33 mouse cellular contexts compared by ENCODE assay signal in genomic region chr2:147069077-147069476, GRCm38 (mm10). TPM values are rescaled to one million over a fixed set of nuclear protein-coding genes. Genes with fewer than 3 reads are reported as not detected.
DNase-seq lines count a peak whose midpoint lies in the region; ATAC-seq and TF ChIP-seq lines count a peak whose summit lies in the region.
"Had no signal": no experiment of that assay in that cellular context is flagged by ENCODE, and none has a peak within 500 bp of the region (broad histone marks: within the 10 kb centered on the region; RNA-seq: fewer than 3 reads in every experiment).

No protein-coding gene starts in this region.

- peak; percentile 12 for DNase-seq in embryo, embryonic 10 days (ENCODE audit: low spot score)
- no peak for DNase-seq in embryo, embryonic 11 days
- DNase-seq in hindbrain, embryonic 10.5 days (ENCODE audit: low spot score), result no peak
- peak; percentile 58 for DNase-seq in A20 (ENCODE audit: low read depth, low spot score)
- DNase-seq in spleen, postnatal 14 days (ENCODE audit: low spot score in 2 of 2), result no peak
- no peak for DNase-seq in layer of hippocampus, adult 2 months (ENCODE audit: low spot score in 2 of 2)
- DNase-seq: adrenal gland, postnatal 36 days; cerebellum, adult 11 months; cerebellum, adult 9-11 months; kidney, adult 8-10 months; kidney, postnatal 10 days; liver; lung, postnatal 36 days; spleen, adult 18-20 months; thymus, postnatal 14 days had no signal

- no peak overlapping the region for H3K4me3 ChIP-seq in hindbrain, embryonic 13.5 days
- no peak overlapping the region for H3K4me3 ChIP-seq in hindbrain, embryonic 10.5 days
- no peak overlapping the region for H3K4me3 ChIP-seq in forebrain, embryonic 15.5 days
- no peak overlapping the region for H3K4me3 ChIP-seq in layer of hippocampus, adult 2 months
- H3K4me3 ChIP-seq: heart, embryonic 10.5 days; limb, embryonic 10.5 days; liver, embryonic 15.5 days; lung, embryonic 15.5 days; megakaryocyte, embryonic 14.5 days had no signal

- no peaks in the 10 kb centered on the region for H3K9me3 ChIP-seq in hindbrain, embryonic 13.5 days
- no peaks in the 10 kb centered on the region for H3K9me3 ChIP-seq in hindbrain, embryonic 10.5 days
- no peaks in the 10 kb centered on the region for H3K9me3 ChIP-seq in forebrain, embryonic 15.5 days
- H3K9me3 ChIP-seq: heart, embryonic 10.5 days; limb, embryonic 10.5 days; liver, embryonic 15.5 days; lung, embryonic 15.5 days; megakaryocyte, embryonic 14.5 days had no signal

- no peaks in the 10 kb centered on the region for H3K27me3 ChIP-seq in hindbrain, embryonic 13.5 days
- no peaks in the 10 kb centered on the region for H3K27me3 ChIP-seq in hindbrain, embryonic 10.5 days (ENCODE audit: insufficient read depth, poor library complexity, severe bottlenecking)
- H3K27me3 ChIP-seq in forebrain, embryonic 15.5 days, result no peaks in the 10 kb centered on the region
- H3K27me3 ChIP-seq: liver, embryonic 15.5 days; lung, embryonic 15.5 days; megakaryocyte, embryonic 14.5 days had no signal

- H3K4me2 ChIP-seq in hindbrain, embryonic 13.5 days, result no peak overlapping the region
- H3K4me2 ChIP-seq in forebrain, embryonic 15.5 days (replicated peaks), result no peak overlapping the region
- H3K4me2 ChIP-seq: liver, embryonic 15.5 days; lung, embryonic 15.5 days had no signal

- H3K36me3 ChIP-seq in hindbrain, embryonic 13.5 days, result peaks cover 25% of the 10 kb centered on the region
- H3K36me3 ChIP-seq in hindbrain, embryonic 10.5 days, result peaks cover 45% of the 10 kb centered on the region
- H3K36me3 ChIP-seq in forebrain, embryonic 15.5 days, result peaks cover 29% of the 10 kb centered on the region

- H3K27ac ChIP-seq in hindbrain, embryonic 13.5 days, result no peak overlapping the region
- no peak overlapping the region for H3K27ac ChIP-seq in hindbrain, embryonic 10.5 days
- H3K27ac ChIP-seq in forebrain, embryonic 15.5 days (replicated peaks), result no peak overlapping the region
- no peak overlapping the region for H3K27ac ChIP-seq in layer of hippocampus, adult 2 months
- H3K27ac ChIP-seq: heart, embryonic 10.5 days; limb, embryonic 10.5 days; liver, embryonic 15.5 days; lung, embryonic 15.5 days had no signal

- 0 out of 2 replicates have a peak, but pooled peaks cover 3% of the 10 kb centered on the region for H3K4me1 ChIP-seq in hindbrain, embryonic 13.5 days (replicated peaks)
- peaks cover 6% of the 10 kb centered on the region; the same call in 1 of the 2 replicates for H3K4me1 ChIP-seq in hindbrain, embryonic 10.5 days (replicated peaks)
- H3K4me1 ChIP-seq in forebrain, embryonic 15.5 days, result peaks cover 10% of the 10 kb centered on the region; the same call in 1 of the 2 replicates
- H3K4me1 ChIP-seq: heart, embryonic 10.5 days; limb, embryonic 10.5 days; lung, embryonic 15.5 days had no signal

- ATAC-seq in hindbrain, embryonic 13.5 days (ENCODE audit: low FRiP score), result 0 out of 2 replicates have a peak, but pooled peaks have one; percentile 49
- ATAC-seq in forebrain, embryonic 15.5 days (replicated peaks), result peak; percentile 51; the same call in 1 of the 2 replicates

- 18% methylated on average over 1 of the region's 1 CpGs for WGBS in hindbrain, embryonic 13.5 days
- 45% methylated on average over 1 of the region's 1 CpGs for WGBS in hindbrain, embryonic 10.5 days
- WGBS in forebrain, embryonic 15.5 days, result 8% methylated on average over 1 of the region's 1 CpGs

- H3K9ac ChIP-seq in hindbrain, embryonic 13.5 days, result no peak overlapping the region
- H3K9ac ChIP-seq in forebrain, embryonic 15.5 days (replicated peaks), result no peak overlapping the region
- H3K9ac ChIP-seq: liver, embryonic 15.5 days; lung, embryonic 15.5 days had no signal

- no peak for TF ChIP-seq CTCF in layer of hippocampus, adult 2 months (conservative IDR thresholded peaks at IDR 0.05)

RNA-seq across cellular contexts. Expression of gene Nkx2-4, which starts 16.2 kb away (rescaled TPM):
- polyA plus RNA-seq in hindbrain, embryonic 13.5 days (2015; fragmentation: Nextera tagmentation; extraction: Ambion mirVana), result not detected in 2 replicates
- polyA plus RNA-seq in hindbrain, embryonic 10.5 days (2016; fragmentation: Nextera tagmentation; extraction: Ambion mirVana), result 0.17 TPM in 1 of 2 replicates, not detected in the other
- polyA plus RNA-seq in forebrain, embryonic 15.5 days (2015; fragmentation: Nextera tagmentation; extraction: Ambion mirVana), result 0.31 and 0.76 TPM in 2 replicates
- not detected for total RNA-seq in layer of hippocampus, adult 2 months (2021)
- total RNA-seq: adrenal gland, adult 18-20 months; adrenal gland, postnatal 36 days; common myeloid progenitor, adult 5-6 weeks; gastrocnemius, adult 18-20 months; hematopoietic stem cell, adult 5-6 weeks; layer of hippocampus, postnatal 14 days; monocyte, adult 5-6 weeks had no signal
- polyA plus RNA-seq: gonadal fat pad, adult 2 months; heart, embryonic 10.5 days; heart, postnatal 0 days; intestine, embryonic 14.5 days; limb, embryonic 10.5 days; liver, embryonic 15.5 days; lung, embryonic 15.5 days; neural tube, embryonic 14.5 days; stomach, embryonic 14.5 days had no signal

RNA-seq across cellular contexts. Expression of gene Xrn2, which starts 56.3 kb away (rescaled TPM):
- polyA plus RNA-seq in hindbrain, embryonic 13.5 days (2015; fragmentation: Nextera tagmentation; extraction: Ambion mirVana), result 75.6 and 77.8 TPM in 2 replicates
- 65.7 and 81.2 TPM in 2 replicates for polyA plus RNA-seq in hindbrain, embryonic 10.5 days (2016; fragmentation: Nextera tagmentation; extraction: Ambion mirVana)
- 88.8 and 92.1 TPM in 2 replicates for polyA plus RNA-seq in forebrain, embryonic 15.5 days (2015; fragmentation: Nextera tagmentation; extraction: Ambion mirVana)
- total RNA-seq in layer of hippocampus, adult 2 months (2021), result 10 to 100 TPM; 46.6 to 47.5 TPM

Comparison
In these comparisons a context has a peak if more than half of its experiments do, and no peak if none do; other contexts are left out.
1. DNase-seq: peak in embryo, embryonic 10 days (single experiment) and A20 (single experiment); none in embryo, embryonic 11 days (single experiment), hindbrain, embryonic 10.5 days (single experiment), spleen, postnatal 14 days (0 of 2) and layer of hippocampus, adult 2 months (0 of 2).